Mouse (Mus musculus) liver, embryonic 11.5 days (tissue): ENCODE data around the gene Kyat1. TPM values are rescaled to one million over a fixed set of nuclear protein-coding genes. Genes with fewer than 3 reads are reported as not detected.
"Not testable (repeated sequence)": the region's sequence is repeated elsewhere in the genome, so short reads cannot be mapped to it uniquely, and the experiment has no call there.

Source experiments
- ATAC-seq: fragments of 200-750 bp; cut with Nextera tagmentation; replicated peaks from 2 replicates; pipeline ENCODE4 v1.8.0; 2017; ENCODE audit warnings: moderate number of reproducible peaks, mild to moderate bottlenecking, moderate TSS enrichment, moderate library complexity; ENCODE audit not compliant: low FRiP score
- DNase-seq: peaks from one replicate; pipeline ENCODE4 v3.0.0-alpha.2; 2017; ENCODE audit warnings: low spot score
- H3K27ac ChIP-seq: fragments of 300-500 bp; sonication (generic); 2 replicates; pipeline ENCODE4 v1.5.1; 2014; ENCODE audit warnings: mild to moderate bottlenecking, low read depth, low read length, control low read depth
- H3K27me3 ChIP-seq: fragments of 300-500 bp; sonication (generic); replicated peaks from 2 replicates; pipeline ENCODE4 v1.6.1; 2014; ENCODE audit warnings: low read length, mixed read lengths; ENCODE audit not compliant: control insufficient read depth, insufficient read depth
- H3K36me3 ChIP-seq: fragments of 300-500 bp; sonication (generic); 2 replicates; pipeline ENCODE4 v1.6.1; 2014; ENCODE audit warnings: mild to moderate bottlenecking, low read length, moderate library complexity, mixed read lengths; ENCODE audit not compliant: control insufficient read depth, insufficient read depth
- H3K4me1 ChIP-seq: fragments of 300-500 bp; sonication (generic); replicated peaks from 2 replicates; pipeline ENCODE4 v1.6.1; 2014; ENCODE audit warnings: low read length, mixed read lengths; ENCODE audit not compliant: control insufficient read depth, insufficient read depth
- H3K4me2 ChIP-seq: fragments of 300-500 bp; sonication (generic); 2 replicates; pipeline ENCODE4 v1.6.1; 2014; ENCODE audit warnings: mild to moderate bottlenecking, control low read depth, moderate library complexity
- H3K4me3 ChIP-seq: fragments of 300-500 bp; sonication (generic); 2 replicates; pipeline ENCODE4 v1.5.1; 2014; ENCODE audit warnings: low read depth, low read length, control low read depth
- H3K9ac ChIP-seq: fragments of 300-500 bp; sonication (generic); 2 replicates; pipeline ENCODE4 v1.6.1; 2014; ENCODE audit warnings: low read depth, low read length, control low read depth
- H3K9me3 ChIP-seq: fragments of 300-500 bp; sonication (generic); 2 replicates; pipeline ENCODE4 v1.6.1; 2016; ENCODE audit warnings: low read length, inconsistent platforms, mixed read lengths; ENCODE audit not compliant: control insufficient read depth
- WGBS: fragments of 180-500 bp; shearing (Covaris S2); extraction: QIAGEN DNeasy Blood & Tissue Kit; methylation state at CpG from one replicate; pipeline ENCODE4 v1.1.7; 2014; 5-methylcytosine and 5-hydroxymethylcytosine counted together
- polyA plus RNA-seq: library from polyadenylated mRNA; unstranded; fragments of >200 nt; fragmentation: Nextera tagmentation; extraction: Ambion mirVana; gene quantifications from 2 replicates; pipeline ENCODE4 v1.2.1, GENCODE M21; 2014

The Kyat1 gene
- polyA plus RNA-seq, 1 experiment from 2014 or later = 17.7 TPM

DNA sequence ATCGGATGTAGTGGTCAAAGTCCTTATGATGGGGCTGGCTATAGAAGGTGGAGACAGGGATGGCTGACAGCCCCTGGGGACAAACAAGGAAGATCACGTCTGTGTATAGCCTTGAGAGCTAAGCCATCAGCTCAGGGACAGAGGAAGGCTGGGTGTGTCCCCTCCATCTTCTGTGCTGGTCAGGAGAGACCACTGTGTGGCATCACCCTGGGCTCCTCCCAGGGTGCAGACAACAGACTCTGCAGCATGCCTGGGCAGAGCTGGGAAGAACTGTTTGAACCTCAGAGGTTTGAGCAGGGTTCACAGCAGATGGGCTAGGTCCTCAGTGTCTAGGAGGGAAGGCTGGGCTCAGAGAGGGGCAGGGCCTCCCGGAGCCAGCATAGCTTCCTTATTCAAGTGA, 20.0 kb downstream of the Kyat1 start:
- Histone ChIP-seq H3K36me3 (no peaks in the 10 kb centered on the region; the same call in 1 of the 2 replicates), H3K27me3 (no peaks in the 10 kb centered on the region), H3K9ac (peak overlapping the region; percentile 17; the same call in 1 of the 2 replicates), H3K4me1 (peaks cover 16% of the 10 kb centered on the region), H3K9me3 (no peaks in the 10 kb centered on the region; the same call in 1 of the 2 replicates), H3K27ac (peak overlapping the region; percentile 79), H3K4me3 (no peak overlapping the region), H3K4me2 (peak overlapping the region; percentile 2)
- no peak for DNase-seq
- 61% methylated on average over 3 of the region's 3 CpGs for WGBS
- ATAC-seq = peak; percentile 51

DNA sequence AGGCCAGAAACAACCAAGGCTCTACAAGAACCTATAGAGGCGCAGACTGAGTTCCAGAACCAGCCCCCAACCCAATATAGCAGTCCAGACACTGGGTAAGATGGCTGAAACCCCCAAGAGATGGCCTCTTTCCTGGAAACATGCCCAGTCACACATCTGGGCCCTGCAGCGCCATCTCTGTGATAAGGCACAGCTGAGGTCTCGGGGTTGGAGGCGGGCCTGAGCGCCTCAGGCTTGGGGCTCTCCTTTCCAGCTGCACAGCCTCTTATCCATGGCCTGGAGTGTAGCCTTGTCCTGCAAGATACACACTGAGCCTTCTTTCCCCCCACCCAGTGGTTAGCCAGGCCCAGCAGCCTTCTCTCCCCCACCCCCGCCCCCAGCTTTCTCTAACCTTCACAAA, 20.4 kb downstream of the Kyat1 start:
- Histone ChIP-seq H3K9ac (no peak overlapping the region), H3K4me1 (peaks cover 16% of the 10 kb centered on the region), H3K4me3 (no peak overlapping the region), H3K36me3 (no peaks in the 10 kb centered on the region; the same call in 1 of the 2 replicates), H3K9me3 (no peaks in the 10 kb centered on the region; the same call in 1 of the 2 replicates), H3K4me2 (peak overlapping the region; percentile 2), H3K27me3 (no peaks in the 10 kb centered on the region), H3K27ac (peak overlapping the region; percentile 79)
- ATAC-seq = peak; percentile 98
- no peak for DNase-seq
- 55% methylated on average over 6 of the region's 6 CpGs for WGBS

DNA sequence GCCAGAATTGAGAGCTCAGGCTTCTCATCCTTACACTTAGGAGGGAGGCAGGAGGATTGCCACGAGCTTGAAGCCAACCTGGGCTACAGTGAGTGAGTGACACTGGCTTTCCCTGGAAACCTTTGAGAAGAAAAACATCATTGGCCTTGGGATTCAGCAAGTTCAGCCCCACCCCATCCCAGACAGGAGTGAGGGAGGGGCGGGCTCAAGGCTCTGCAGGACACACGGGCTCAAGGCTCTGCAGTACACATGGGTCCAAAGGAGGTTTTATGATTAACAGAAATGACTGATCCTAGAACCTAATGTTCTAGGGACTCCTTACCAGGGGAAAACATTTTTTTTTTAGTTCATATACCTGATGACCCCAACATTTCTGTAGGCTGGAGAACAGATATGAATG, 21.9 kb downstream of the Kyat1 start:
- no peaks in the 10 kb centered on the region for H3K27me3 ChIP-seq
- DNase-seq (no peak), ATAC-seq (no peak)
- no peaks in the 10 kb centered on the region; the same call in 1 of the 2 replicates for H3K36me3 ChIP-seq
- H3K9ac ChIP-seq = no peak overlapping the region
- peaks cover 16% of the 10 kb centered on the region for H3K4me1 ChIP-seq
- WGBS = 74% methylated on average over 3 of the region's 3 CpGs
- H3K27ac ChIP-seq = no peak overlapping the region
- H3K4me2 ChIP-seq = no peak overlapping the region
- no peak overlapping the region for H3K4me3 ChIP-seq
- no peaks in the 10 kb centered on the region; the same call in 1 of the 2 replicates for H3K9me3 ChIP-seq

- DNase-seq (no peak), ATAC-seq (no peak)
- H3K9me3 ChIP-seq = no peaks in the 10 kb centered on the region; the same call in 1 of the 2 replicates
- peaks cover under 1% of the 10 kb centered on the region for H3K36me3 ChIP-seq
- no peak overlapping the region for H3K27ac ChIP-seq
- H3K4me1 ChIP-seq = peaks cover 19% of the 10 kb centered on the region
- H3K4me3 ChIP-seq = no peak overlapping the region
- no peak overlapping the region for H3K4me2 ChIP-seq
- no peak overlapping the region for H3K9ac ChIP-seq
- no peaks in the 10 kb centered on the region for H3K27me3 ChIP-seq
- 92% methylated on average over 2 of the region's 2 CpGs for WGBS
Observed at GRCm38 (mm10) chr2:30182424-30182823, 23.2 kb downstream of the Kyat1 start.

- Histone ChIP-seq H3K4me2 (peak overlapping the region; percentile 89), H3K4me3 (peak overlapping the region; percentile 87), H3K36me3 (peaks cover 35% of the 10 kb centered on the region)
- not testable (repeated sequence) for H3K27ac ChIP-seq, DNase-seq, H3K27me3 ChIP-seq, H3K4me1 ChIP-seq, H3K9ac ChIP-seq, H3K9me3 ChIP-seq
- 56% methylated on average over 7 of the region's 7 CpGs for WGBS
- ATAC-seq = peak; percentile 1; the same call in 1 of the 2 replicates
Observed at GRCm38 (mm10) chr2:30178711-30179110, 26.9 kb downstream of the Kyat1 start.

DNA sequence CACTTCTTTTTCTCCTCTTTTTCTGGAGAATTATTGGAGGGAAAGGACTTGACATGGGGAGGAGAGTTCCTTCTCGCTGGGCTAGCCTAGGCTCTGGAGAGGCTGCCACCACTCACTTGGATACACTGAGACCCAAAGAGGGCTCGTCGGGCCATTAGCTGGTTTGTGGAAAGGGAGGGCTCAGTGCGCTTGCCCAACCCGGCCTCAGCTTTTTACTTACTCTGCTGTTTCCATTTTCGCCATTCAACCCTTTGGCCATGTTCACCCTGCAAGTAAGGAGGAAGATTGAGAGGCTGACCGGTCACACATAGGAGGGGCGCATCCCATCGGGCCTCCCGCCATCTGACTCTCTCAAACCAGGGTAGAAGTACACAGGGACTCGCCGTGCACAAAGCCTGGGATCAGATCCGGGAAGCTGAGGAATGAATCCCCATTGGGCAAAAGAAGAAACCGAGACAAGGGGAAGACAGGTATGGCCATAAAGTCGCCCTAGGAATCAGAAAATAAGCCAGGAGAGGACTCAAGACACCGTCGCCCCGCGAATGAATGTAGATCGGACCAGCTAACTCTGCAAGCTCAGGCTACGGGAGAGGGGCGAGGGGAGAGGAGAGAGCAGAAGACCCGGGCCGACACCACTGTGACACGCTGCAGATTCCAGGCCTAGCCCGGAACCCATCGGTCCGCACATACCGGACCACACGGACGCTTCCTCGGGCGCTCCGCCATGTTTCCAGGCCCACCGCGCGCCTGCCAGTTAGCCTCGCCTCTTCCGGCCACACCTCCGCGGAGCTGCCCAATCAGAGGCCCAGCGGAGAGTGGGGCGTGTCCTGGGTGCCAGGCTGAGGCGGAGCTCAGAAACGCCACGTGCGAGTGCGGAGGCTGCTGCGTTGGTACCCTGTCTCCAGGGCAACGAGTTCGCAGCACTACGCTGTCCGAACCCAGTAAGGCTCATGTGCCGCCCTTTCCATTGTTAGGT, 27.7 kb downstream of the Kyat1 start, which contains the start of gene Spout1:
Gene Spout1 (minus strand): TSS at position 760 of the 976 bp plus-strand sequence.
- Histone ChIP-seq H3K4me2 (peak within 1 kb of the TSS; percentile 89), H3K4me3 (peak within 1 kb of the TSS; percentile 87), H3K9ac (peak within 1 kb of the TSS; percentile 90), H3K4me1 (peaks cover 10% of the 10 kb centered on the region), H3K27ac (peak within 1 kb of the TSS; percentile 55), H3K27me3 (no peaks in the 10 kb centered on the region), H3K36me3 (peaks cover 43% of the 10 kb centered on the region), H3K9me3 (no peaks in the 10 kb centered on the region)
- ATAC-seq (peak; percentile 96), DNase-seq (peak; percentile 94)
- WGBS = 2% methylated on average over 54 of the region's 54 CpGs

GRCm38 (mm10) chr2:30176561-30176960, 29.1 kb downstream of the Kyat1 start:
- H3K4me2 ChIP-seq = peak overlapping the region; percentile 89

DNA sequence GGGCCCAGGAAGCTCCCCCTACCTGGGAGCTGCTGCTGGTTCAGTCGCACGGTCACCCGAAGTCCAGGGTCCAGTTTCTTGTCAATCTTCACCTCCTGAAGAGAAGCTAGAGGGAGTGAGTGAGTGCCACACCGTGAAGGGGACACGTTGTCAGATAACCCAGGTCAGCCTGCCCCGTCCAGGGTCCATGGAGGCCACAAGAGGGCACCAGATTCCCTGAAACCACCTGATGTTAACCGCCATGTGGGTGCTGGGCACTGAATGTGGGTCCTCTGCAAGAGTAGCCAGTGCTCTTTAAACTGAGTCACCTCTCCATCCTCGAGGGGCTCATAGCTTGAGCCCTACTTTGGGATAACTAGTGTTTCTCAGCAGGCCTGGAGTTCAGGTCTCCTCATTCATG, 29.8 kb downstream of the Kyat1 start:
- no peak overlapping the region for H3K27ac ChIP-seq
- ATAC-seq = no peak
- peaks cover 43% of the 10 kb centered on the region for H3K36me3 ChIP-seq
- H3K4me1 ChIP-seq = peaks cover 20% of the 10 kb centered on the region
- no peaks in the 10 kb centered on the region for H3K9me3 ChIP-seq
- no peak overlapping the region for H3K9ac ChIP-seq
- no peak overlapping the region for H3K4me2 ChIP-seq
- DNase-seq = no peak
- no peak overlapping the region for H3K4me3 ChIP-seq
- no peaks in the 10 kb centered on the region for H3K27me3 ChIP-seq
- 78% methylated on average over 8 of the region's 8 CpGs for WGBS

More at GRCm38 (mm10) chr2:30176561-30176960, 29.1 kb downstream of the Kyat1 start:
- Histone ChIP-seq H3K4me3 (peak overlapping the region; percentile 87), H3K27me3 (no peaks in the 10 kb centered on the region), H3K4me1 (peaks cover 20% of the 10 kb centered on the region), H3K9me3 (no peaks in the 10 kb centered on the region), H3K9ac (no peak overlapping the region), H3K27ac (no peak overlapping the region), H3K36me3 (peaks cover 43% of the 10 kb centered on the region)
- DNase-seq = no peak
- 93% methylated on average over 2 of the region's 2 CpGs for WGBS
- ATAC-seq = no peak
